In the genomic region with DNA sequence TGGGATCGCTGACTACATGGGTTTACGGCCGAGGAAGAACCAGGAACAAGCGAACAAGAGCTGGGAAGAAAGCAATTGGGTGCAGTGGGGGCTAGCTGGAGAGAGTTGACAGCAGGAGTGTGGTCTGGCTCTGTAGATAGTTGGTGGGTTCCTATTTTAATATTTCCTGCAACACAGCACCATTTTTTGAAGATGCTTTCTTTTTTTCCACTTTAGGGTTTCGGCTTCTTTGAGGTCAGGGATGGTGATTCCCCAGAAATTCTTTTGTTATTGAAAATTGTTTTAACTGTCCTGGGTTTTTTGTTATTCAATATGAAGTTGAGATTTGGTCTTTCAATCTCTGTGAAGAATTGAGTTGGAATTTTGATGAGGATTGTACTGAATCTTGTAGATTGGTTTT, we compare ENCODE assay signal across 15 mouse cellular contexts.
DNase-seq lines count a peak whose midpoint lies in the region; TF ChIP-seq lines count a peak whose summit lies in the region.
"Had no signal": no experiment of that assay in that cellular context is flagged by ENCODE, and none has a peak within 500 bp of the region (broad histone marks: within the 10 kb centered on the region; RNA-seq: fewer than 3 reads in every experiment).

No protein-coding gene starts in this region.

- DNase-seq in CH12.LX (ENCODE audit: extremely low read depth): no peak
- no peak for DNase-seq in ovary, postnatal 36 days (ENCODE audit: low spot score)
- DNase-seq: adrenal gland, adult 2 months; adrenal gland, adult 8-10 months; adrenal gland, postnatal 10 days; adrenal gland, postnatal 14 days; adrenal gland, postnatal 25 days; adrenal gland, postnatal 36 days; B cell, adult 2 months; cerebellum, adult 11 months; cerebellum, adult 11-12 months; cerebellum, adult 18-20 months; cerebellum, adult 2 months; cerebellum, adult 8-10 months had no signal

- dilution Hi-C loops in CH12.LX (cut with MboI; ENCODE audit: extremely low pct_ligation_motif_present, extremely low pct_unique_long_range_greater_than_20kb, low sequenced_read_pairs): no loop called here

- no peaks in the 10 kb centered on the region for H3K27me3 ChIP-seq in CH12.LX (replicated peaks)

- no peak; the same call in 1 of the 2 replicates for TF ChIP-seq EP300 in CH12.LX (IDR thresholded peaks at IDR 0.05; ENCODE audit: low read length)

- no peak overlapping the region for H3K27ac ChIP-seq in CH12.LX (ENCODE audit: insufficient read depth, low read depth)

- H3K9ac ChIP-seq in CH12.LX (ENCODE audit: insufficient read depth, low read depth): no peak overlapping the region

- no peak for TF ChIP-seq POLR2A in CH12.LX (IDR thresholded peaks at IDR 0.05; ENCODE audit: low read depth, low read length)

- H3K79me2 ChIP-seq in CH12.LX (replicated peaks; ENCODE audit: control insufficient read depth, extremely low read depth, insufficient read depth, poor library complexity, severe bottlenecking): no peaks in the 10 kb centered on the region

- peaks cover 0 to 8% of the 10 kb centered on the region in 2 experiments; a peak in 1 of 4 replicates for H3K4me1 ChIP-seq in CH12.LX (ENCODE audit: control insufficient read depth in 1 of 2, insufficient read depth in 2 of 2)

- H3K9me3 ChIP-seq in CH12.LX (replicated peaks; ENCODE audit: low read length): no peaks in the 10 kb centered on the region
- H3K9me3 ChIP-seq: G1E had no signal

- H3K36me3 ChIP-seq in CH12.LX (replicated peaks in 1 of 2; ENCODE audit: control insufficient read depth in 1 of 2, insufficient read depth in 1 of 2, low read length in 1 of 2): peaks cover 0 to 2% of the 10 kb centered on the region in 2 experiments
- H3K36me3 ChIP-seq: G1E had no signal

- TF ChIP-seq CTCF in CH12.LX (conservative IDR thresholded peaks at IDR 0.05 in 1 of 2, IDR thresholded peaks at IDR 0.05 in 1 of 2; ENCODE audit: low read depth in 2 of 2, low read length in 2 of 2): no peak

- no peak overlapping the region for H3K4me2 ChIP-seq in CH12.LX (ENCODE audit: insufficient read depth, low read depth, poor library complexity, severe bottlenecking)

- peak overlapping the region in 2 of 3 experiments; percentile 68 to 69 for H3K4me3 ChIP-seq in CH12.LX (replicated peaks in 1 of 3; ENCODE audit: low read depth in 2 of 3, low read length in 2 of 3, poor library complexity in 1 of 3)

- in situ Hi-C loops in CH12.LX (cut with MboI; ENCODE audit: low pct_ligation_motif_present, low pct_unique_long_range_greater_than_20kb, low sequenced_read_pairs): no loop called here

- no peak for TF ChIP-seq RAD21 in CH12.LX (IDR thresholded peaks at IDR 0.05; ENCODE audit: low read depth, low read length)

TF ChIP-seq in CH12.LX, 34 proteins besides CTCF, POLR2A, EP300 and RAD21:
- TF ChIP-seq USF2 (conservative IDR thresholded peaks at IDR 0.05; ENCODE audit: low read depth, low read length) (no peak), ETS1 (conservative IDR thresholded peaks at IDR 0.05; ENCODE audit: low read depth, low read length) (peak; percentile 27; the same call in 1 of the 2 replicates), NELFE (IDR thresholded peaks at IDR 0.05; ENCODE audit: low read depth, low read length) (no peak), MAZ (IDR thresholded peaks at IDR 0.05; ENCODE audit: low read depth, low read length) (no peak), ELF1 (IDR thresholded peaks at IDR 0.05; ENCODE audit: low read depth, low read length) (0 out of 2 replicates have a peak, but pooled peaks have one; percentile 8), ZKSCAN1 (IDR thresholded peaks at IDR 0.05; ENCODE audit: borderline replicate concordance, low read depth, low read length) (no peak), MAFK (IDR thresholded peaks at IDR 0.05; ENCODE audit: insufficient replicate concordance, low read length) (0 out of 2 replicates have a peak, but pooled peaks have one; percentile 19), ZNF384 (IDR thresholded peaks at IDR 0.05; ENCODE audit: low read depth, low read length) (peak; percentile 54; the same call in 1 of the 2 replicates), MEF2A (IDR thresholded peaks at IDR 0.05; ENCODE audit: borderline replicate concordance, low read depth, low read length) (peak; percentile 72; the same call in 1 of the 2 replicates)
